Mouse (Mus musculus) 416B (cell line): ENCODE results near the gene Adgrd1.
A peak's percentile ranks its signal among the peaks of the same experiment; 100 is the strongest.

Source experiments
- DNase-seq: peaks from one replicate; pipeline ENCODE4 v3.0.0; 2011; ENCODE audit warnings: low read depth

Gene Adgrd1

GRCm38 (mm10) chr5:129096511-129096910 lies at the start of gene Adgrd1:
Adgrd1 (plus strand) TSS chr5:129096750.
- no peak for DNase-seq

- DNase-seq: no peak
Observed at GRCm38 (mm10) chr5:129049372-129049771, 47.2 kb upstream of the Adgrd1 start.

GRCm38 (mm10) chr5:129051910-129052309 lies 44.6 kb upstream of the Adgrd1 start:
- no peak for DNase-seq

- no peak for DNase-seq
Observed at GRCm38 (mm10) chr5:129052636-129053355, 43.8 kb upstream of the Adgrd1 start.

GRCm38 (mm10) chr5:129054675-129055284 lies 41.8 kb upstream of the Adgrd1 start:
- no peak for DNase-seq

GRCm38 (mm10) chr5:129059116-129059515 lies 37.4 kb upstream of the Adgrd1 start:
- DNase-seq: peak; percentile 73

GRCm38 (mm10) chr5:129061579-129061978 lies 35.0 kb upstream of the Adgrd1 start:
- peak; percentile 68 for DNase-seq

- DNase-seq: peak; percentile 68
Observed at GRCm38 (mm10) chr5:129063037-129063791, 33.3 kb upstream of the Adgrd1 start.

GRCm38 (mm10) chr5:129063792-129064087 lies 32.8 kb upstream of the Adgrd1 start:
- DNase-seq: no peak

GRCm38 (mm10) chr5:129064186-129064585 lies 32.4 kb upstream of the Adgrd1 start:
- no peak for DNase-seq

GRCm38 (mm10) chr5:129065301-129065700 lies 31.2 kb upstream of the Adgrd1 start:
- DNase-seq: no peak

- no peak for DNase-seq
Observed at GRCm38 (mm10) chr5:129065946-129066345, 30.6 kb upstream of the Adgrd1 start.

- no peak for DNase-seq
Observed at GRCm38 (mm10) chr5:129066541-129067230, 29.9 kb upstream of the Adgrd1 start.

- DNase-seq: no peak
Observed at GRCm38 (mm10) chr5:129067231-129067834, 29.2 kb upstream of the Adgrd1 start.

GRCm38 (mm10) chr5:129071761-129072280 lies 24.7 kb upstream of the Adgrd1 start:
- no peak for DNase-seq

- no peak for DNase-seq
Observed at GRCm38 (mm10) chr5:129073404-129073803, 23.1 kb upstream of the Adgrd1 start.

- DNase-seq: no peak
Observed at GRCm38 (mm10) chr5:129076098-129076497, 20.5 kb upstream of the Adgrd1 start.

GRCm38 (mm10) chr5:129077240-129077639 lies 19.3 kb upstream of the Adgrd1 start:
- DNase-seq: peak; percentile 91

- no peak for DNase-seq
Observed at GRCm38 (mm10) chr5:129081521-129081920, 15.0 kb upstream of the Adgrd1 start.

GRCm38 (mm10) chr5:129085153-129085552 lies 11.4 kb upstream of the Adgrd1 start:
- no peak for DNase-seq

- peak; percentile 42 for DNase-seq
Observed at GRCm38 (mm10) chr5:129092345-129093065, 4.0 kb upstream of the Adgrd1 start.
